Comparison of ENCODE assay signal across 23 mouse cellular contexts in the genomic region with DNA sequence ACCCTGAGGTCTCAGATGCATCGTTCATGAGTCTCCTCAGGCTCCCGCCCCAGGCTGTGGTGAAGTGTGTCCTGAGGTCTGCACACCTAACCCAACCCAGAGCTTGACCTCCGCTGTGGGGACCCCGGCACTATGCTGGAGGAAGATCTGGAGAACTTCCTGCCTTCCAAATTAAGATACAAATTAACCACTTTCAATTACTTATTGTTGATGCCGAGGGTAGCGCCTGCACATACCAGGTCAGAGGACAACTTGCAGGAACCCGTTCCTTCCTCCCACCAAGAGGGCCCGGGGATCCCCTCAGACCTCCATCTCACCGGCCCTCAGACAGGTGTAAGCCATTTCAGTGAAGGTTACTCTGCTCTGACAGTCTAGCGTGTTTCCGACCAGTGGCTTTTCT. TPM values are rescaled to one million over a fixed set of nuclear protein-coding genes. Genes with fewer than 3 reads are reported as not detected.
DNase-seq lines count a peak whose midpoint lies in the region; TF ChIP-seq lines count a peak whose summit lies in the region.
"Had no signal": no experiment of that assay in that cellular context is flagged by ENCODE, and none has a peak within 500 bp of the region (broad histone marks: within the 10 kb centered on the region; RNA-seq: fewer than 3 reads in every experiment).

No protein-coding gene starts in this region.

- no peak overlapping the region for H3K4me3 ChIP-seq in kidney, adult 2 months (ENCODE audit: insufficient read depth, low read depth, low read length)
- H3K4me3 ChIP-seq in layer of hippocampus, adult 2 months, result no peak overlapping the region
- H3K4me3 ChIP-seq in olfactory bulb, adult 2 months (ENCODE audit: insufficient read depth, low read depth, low read length), result no peak overlapping the region
- H3K4me3 ChIP-seq: embryonic facial prominence, embryonic 13.5 days; embryonic facial prominence, embryonic 15.5 days; erythroblast, embryonic 14.5 days; forebrain, embryonic 10.5 days; forebrain, embryonic 13.5 days had no signal

- peak; percentile 52 for DNase-seq in kidney, adult 2 months
- DNase-seq in kidney, postnatal 14 days, result no peak
- no peak for DNase-seq in layer of hippocampus, adult 2 months (ENCODE audit: low spot score in 2 of 2)
- DNase-seq in layer of hippocampus, postnatal 14 days (ENCODE audit: low spot score in 2 of 2), result no peak
- no peak for DNase-seq in thymus, postnatal 14 days
- DNase-seq: adrenal gland, adult 2 months; adrenal gland, postnatal 10 days; adrenal gland, postnatal 25 days; cerebellum, adult 11 months; cerebellum, adult 18-20 months; cerebellum, adult 8-10 months; cerebellum, adult 9-11 months; cerebellum, postnatal 14 days; cerebellum, postnatal 36 days; embryo, embryonic 11 days had no signal

- TF ChIP-seq POLR2A in kidney, adult 2 months (IDR thresholded peaks at IDR 0.05; ENCODE audit: low read depth, low read length), result no peak
- TF ChIP-seq POLR2A in olfactory bulb, adult 2 months (IDR thresholded peaks at IDR 0.05; ENCODE audit: insufficient read depth, low read depth, low read length), result no peak

- no peaks in the 10 kb centered on the region for H3K36me3 ChIP-seq in kidney, adult 2 months (ENCODE audit: control insufficient read depth, insufficient read depth, low read length)
- H3K36me3 ChIP-seq: embryonic facial prominence, embryonic 13.5 days; embryonic facial prominence, embryonic 15.5 days; forebrain, embryonic 10.5 days had no signal

- 45% methylated on average over 11 of the region's 11 CpGs for WGBS in kidney, adult 2 months
- 63% methylated on average over 11 of the region's 11 CpGs for WGBS in olfactory bulb, adult 2 months

- no peak for TF ChIP-seq CTCF in kidney, adult 2 months (conservative IDR thresholded peaks at IDR 0.05; ENCODE audit: insufficient read depth, insufficient read length, low read depth, low read length)
- TF ChIP-seq CTCF in layer of hippocampus, adult 2 months (conservative IDR thresholded peaks at IDR 0.05), result no peak
- TF ChIP-seq CTCF in olfactory bulb, adult 2 months (IDR thresholded peaks at IDR 0.05; ENCODE audit: insufficient read depth, low read depth, low read length), result no peak

- no peaks in the 10 kb centered on the region for H3K27me3 ChIP-seq in kidney, adult 2 months (replicated peaks; ENCODE audit: control insufficient read depth, insufficient read depth, low read length)
- H3K27me3 ChIP-seq: embryonic facial prominence, embryonic 15.5 days; forebrain, embryonic 13.5 days had no signal

- no peak overlapping the region for H3K27ac ChIP-seq in kidney, adult 2 months (ENCODE audit: insufficient read depth, low read depth, low read length)
- H3K27ac ChIP-seq in layer of hippocampus, adult 2 months, result 0 out of 2 replicates have a peak overlapping the region, but pooled peaks have one; percentile 48
- H3K27ac ChIP-seq in olfactory bulb, adult 2 months (ENCODE audit: insufficient read depth, low read depth, low read length), result peak overlapping the region; percentile 31; the same call in 1 of the 2 replicates
- H3K27ac ChIP-seq: embryonic facial prominence, embryonic 13.5 days; embryonic facial prominence, embryonic 15.5 days; forebrain, embryonic 10.5 days; forebrain, embryonic 13.5 days had no signal

- no peaks in the 10 kb centered on the region for H3K4me1 ChIP-seq in kidney, adult 2 months (ENCODE audit: control insufficient read depth, insufficient read depth, low read length)
- peaks cover 42% of the 10 kb centered on the region for H3K4me1 ChIP-seq in olfactory bulb, adult 2 months (ENCODE audit: control insufficient read depth, insufficient read depth, low read length)
- H3K4me1 ChIP-seq: embryonic facial prominence, embryonic 13.5 days; embryonic facial prominence, embryonic 15.5 days; forebrain, embryonic 13.5 days had no signal

RNA-seq across cellular contexts. Expression of a gene that starts 22.5 kb away (rescaled TPM):
- polyA plus RNA-seq in kidney, adult 2 months (2012; rRNA removed), result 0.07 and 0.20 TPM in 2 replicates
- total RNA-seq in layer of hippocampus, adult 2 months (2021), result 100 to 1,000 TPM; 318 to 346 TPM
- total RNA-seq in layer of hippocampus, postnatal 14 days (2021), result 100 to 1,000 TPM; 212 to 217 TPM
- 104 TPM in 1 of 2 replicates, not detected in the other for polyA plus RNA-seq in olfactory bulb, adult 2 months (2012; ENCODE audit: insufficient read depth, insufficient read length, low replicate concordance, missing spikeins)
- total RNA-seq: common myeloid progenitor, adult 5-6 weeks; MEL had no signal
- polyA plus RNA-seq: erythroblast, embryonic 14.5 days had no signal

RNA-seq across cellular contexts. Expression of a gene that starts 54.3 kb away (rescaled TPM):
- polyA plus RNA-seq in kidney, adult 2 months (2012; rRNA removed), result 31.4 and 37.0 TPM in 2 replicates
- 10 to 100 TPM; 92.5 to 93.2 TPM for total RNA-seq in layer of hippocampus, adult 2 months (2021)
- 10 to 100 TPM; 78.1 to 83.0 TPM for total RNA-seq in layer of hippocampus, postnatal 14 days (2021)
- not detected in 2 replicates for polyA plus RNA-seq in olfactory bulb, adult 2 months (2012; ENCODE audit: insufficient read depth, insufficient read length, low replicate concordance, missing spikeins)
- polyA plus RNA-seq: erythroblast, embryonic 14.5 days had no signal
